Mouse (Mus musculus) 3134 (cell line): Measurements from ENCODE around the gene Arhgap25.
"Not testable (repeated sequence)": the region's sequence is repeated elsewhere in the genome, so short reads cannot be mapped to it uniquely, and the experiment has no call there.

Experiments
- DNase-seq: peaks from one replicate; pipeline ENCODE4 v3.0.0-alpha.2; 2011; ENCODE audit warnings: low spot score; ENCODE audit not compliant: insufficient read length; ENCODE audit errors: extremely low read depth

Arhgap25 gene

DNA sequence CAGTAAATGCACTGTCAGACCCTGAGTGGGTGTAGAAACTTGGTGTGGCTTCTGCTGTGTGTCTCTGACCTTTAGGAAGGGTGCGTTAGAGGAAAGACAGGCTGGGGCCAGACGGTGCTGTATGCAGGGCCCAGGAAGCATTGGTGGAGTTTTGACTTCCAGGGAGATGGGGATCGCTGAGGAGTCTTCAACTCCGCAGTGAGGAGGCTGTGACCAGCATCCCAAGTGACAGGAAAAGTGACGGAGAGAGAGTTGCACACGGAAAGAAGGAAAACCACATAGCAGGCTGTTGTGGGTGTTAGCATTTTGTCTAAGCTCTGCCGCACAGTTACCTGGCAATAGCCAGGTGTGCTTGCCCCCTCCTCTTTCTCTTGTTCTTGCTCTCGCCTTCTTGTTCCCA lies 3.2 kb upstream of the Arhgap25 start:
- DNase-seq: no peak

DNA sequence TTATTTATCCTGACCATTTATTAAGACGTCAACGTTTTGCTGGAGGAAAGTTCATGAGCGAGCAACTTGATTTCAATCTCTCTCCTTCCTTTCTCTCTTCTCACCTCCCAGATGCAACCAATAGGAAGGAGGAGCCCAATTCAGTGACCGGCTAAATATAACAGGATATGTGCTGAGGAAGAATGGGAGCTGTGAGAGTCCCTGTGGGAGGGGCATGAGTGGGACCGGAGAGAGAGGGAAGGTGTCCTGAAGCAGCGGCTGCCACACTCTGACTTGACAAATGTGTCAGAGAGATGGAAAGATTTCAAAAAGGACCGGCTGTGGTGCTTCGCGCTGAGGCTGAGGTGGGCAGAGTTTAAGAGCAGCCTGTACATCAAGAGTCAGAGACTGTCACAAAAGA lies 2.6 kb upstream of the Arhgap25 start:
- DNase-seq: no peak

DNA sequence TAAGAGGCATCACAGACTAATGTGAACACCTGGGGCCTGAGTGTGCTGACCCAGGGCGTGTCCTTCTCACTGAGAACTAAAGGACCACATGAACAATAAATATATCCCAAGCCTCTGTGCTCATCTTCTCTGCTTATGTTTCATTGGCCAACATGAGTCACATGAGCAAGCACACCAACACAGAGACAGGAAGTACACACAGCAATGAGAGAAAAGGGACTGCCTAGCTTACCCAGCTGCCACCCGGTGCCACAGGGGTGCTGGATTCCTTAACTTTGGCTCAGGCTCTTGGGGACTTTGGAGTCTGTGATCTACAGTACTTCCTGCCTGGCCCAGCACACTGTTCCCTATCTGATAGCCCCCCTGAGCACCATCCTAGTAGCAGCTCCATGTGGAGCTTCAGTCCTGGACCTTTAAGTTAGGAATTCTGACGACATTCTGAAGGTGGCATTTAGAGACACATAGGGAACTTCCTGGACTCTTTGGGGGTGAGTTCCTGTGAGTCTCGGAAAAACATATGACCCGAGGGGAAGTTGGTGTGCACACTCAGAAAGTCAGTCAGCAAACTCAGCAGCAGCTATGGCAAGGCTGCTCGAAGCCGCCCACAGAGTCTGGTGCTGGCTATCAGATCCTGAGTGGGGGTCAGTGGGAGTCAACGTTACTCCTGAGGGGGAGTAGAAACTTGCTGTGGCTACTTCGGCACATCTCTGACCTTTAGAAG lies 2.0 kb upstream of the Arhgap25 start:
- no peak for DNase-seq

DNA sequence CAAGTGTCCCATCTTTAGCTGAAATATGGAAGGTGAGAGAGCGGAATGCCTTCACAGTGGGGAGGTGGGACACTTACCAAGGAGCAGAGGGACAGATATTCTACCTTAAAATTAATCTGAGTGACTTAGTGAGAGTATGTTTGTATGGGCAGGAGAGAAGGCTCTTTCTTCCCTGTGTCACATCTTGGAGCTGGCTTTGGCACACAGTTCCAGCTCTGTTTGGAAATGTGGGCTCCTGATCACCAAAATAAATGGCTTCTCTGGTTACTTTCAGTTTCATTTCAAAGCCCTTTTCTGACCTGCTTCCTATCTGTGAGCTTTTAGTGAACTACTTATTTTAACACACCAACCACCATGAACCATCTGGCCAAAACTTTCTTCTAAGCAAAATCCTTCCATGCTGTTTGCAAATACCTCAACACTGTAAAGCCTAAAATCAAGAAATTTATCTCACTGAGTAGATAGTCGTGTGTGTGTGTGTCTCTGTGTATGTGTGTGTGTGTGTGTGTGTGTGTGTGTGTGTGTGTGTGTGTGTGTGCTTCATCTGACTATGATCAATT lies 1.5 kb downstream of the Arhgap25 start:
- DNase-seq: peak; percentile 20

DNA sequence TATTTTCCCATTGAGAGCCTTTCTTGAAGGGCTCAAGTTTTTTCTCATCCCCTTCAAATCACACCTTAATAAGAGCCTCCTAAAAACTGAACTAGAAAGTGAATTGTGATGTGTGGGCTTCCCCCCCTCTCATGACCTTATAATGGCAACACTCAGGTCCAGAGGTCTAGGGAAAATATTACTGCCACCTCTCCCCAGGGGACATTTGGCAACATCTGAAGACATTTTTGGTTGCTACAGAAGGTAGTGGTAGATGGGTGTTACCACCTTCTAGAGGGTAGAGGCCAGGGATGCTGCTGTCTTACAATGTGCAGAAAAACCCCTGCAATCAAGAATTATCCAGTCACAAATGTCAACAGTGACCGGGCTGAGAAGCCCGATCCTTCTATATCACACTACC lies 2.7 kb downstream of the Arhgap25 start:
- no peak for DNase-seq

DNA sequence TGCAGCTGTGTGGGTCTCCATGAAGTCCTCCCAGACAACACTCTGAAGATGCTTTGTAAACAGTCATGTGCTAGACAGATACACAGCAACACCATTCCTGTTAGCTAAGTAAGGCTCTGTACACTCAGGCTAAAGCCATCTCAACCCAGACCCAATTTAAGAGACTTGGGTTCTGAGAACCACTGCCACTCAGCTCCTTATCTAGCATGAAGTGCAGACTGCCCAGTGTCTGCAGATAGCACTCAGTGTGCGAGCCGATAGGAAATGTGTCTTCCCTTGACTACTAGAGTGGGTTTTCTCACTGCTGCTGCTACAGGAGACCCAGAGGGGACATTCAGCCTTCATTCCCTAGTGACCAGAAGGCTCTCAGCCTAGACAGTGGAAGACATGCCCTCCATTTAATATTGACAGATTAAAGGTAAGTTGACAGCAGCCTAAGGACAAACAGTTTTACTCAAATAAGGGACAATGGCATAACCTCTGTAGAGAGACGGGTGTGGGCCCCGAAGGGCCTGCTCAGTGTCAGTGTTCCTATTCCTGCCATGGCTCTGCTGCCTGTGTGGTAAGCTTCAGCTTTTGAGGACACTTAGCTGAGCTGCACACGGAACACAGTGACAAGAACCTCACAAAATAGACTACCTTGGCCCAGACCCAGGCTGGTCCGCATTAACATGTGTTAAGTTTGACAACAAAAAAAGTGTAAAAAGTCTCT lies 5.1 kb downstream of the Arhgap25 start:
- no peak for DNase-seq

DNA sequence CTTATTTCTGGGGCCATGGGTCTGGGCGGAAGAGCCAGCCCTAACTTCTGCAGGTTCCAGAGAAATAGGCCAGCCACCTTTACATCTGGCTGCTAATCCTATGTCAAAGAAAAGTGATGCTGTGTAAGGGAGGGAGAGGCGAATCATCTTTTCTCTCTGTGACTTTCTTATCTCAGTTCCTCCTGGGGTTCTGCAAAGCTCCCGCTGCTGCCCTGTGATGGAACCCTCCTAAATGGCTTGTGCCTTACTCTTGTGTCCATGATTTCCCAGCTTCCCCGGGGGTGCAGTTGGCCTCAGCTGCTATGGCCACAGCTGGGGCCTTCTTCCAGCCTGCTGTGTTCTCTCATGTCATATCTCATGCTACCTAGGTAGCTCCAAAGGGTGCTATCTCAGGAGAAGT lies 5.7 kb downstream of the Arhgap25 start:
- DNase-seq: no peak

DNA sequence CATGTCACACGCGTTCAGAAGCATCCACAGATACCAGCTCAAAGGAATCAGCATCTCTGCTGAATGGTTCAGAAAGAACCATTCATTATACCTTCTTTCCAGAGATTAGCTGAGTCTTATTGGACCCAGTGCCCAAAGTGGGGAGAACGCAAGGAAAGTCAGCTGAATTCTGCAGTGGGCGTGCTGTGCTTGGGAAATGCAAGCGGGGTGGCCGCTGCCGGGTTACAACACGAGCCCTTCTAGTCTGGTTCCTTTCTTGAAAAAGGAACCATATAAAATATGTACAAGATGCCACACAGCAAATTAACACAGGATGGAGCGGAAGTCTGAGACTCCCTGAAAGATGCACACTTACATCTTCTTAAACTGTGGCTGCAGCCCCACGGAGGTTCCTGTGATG lies 7.9 kb downstream of the Arhgap25 start:
- no peak for DNase-seq

DNA sequence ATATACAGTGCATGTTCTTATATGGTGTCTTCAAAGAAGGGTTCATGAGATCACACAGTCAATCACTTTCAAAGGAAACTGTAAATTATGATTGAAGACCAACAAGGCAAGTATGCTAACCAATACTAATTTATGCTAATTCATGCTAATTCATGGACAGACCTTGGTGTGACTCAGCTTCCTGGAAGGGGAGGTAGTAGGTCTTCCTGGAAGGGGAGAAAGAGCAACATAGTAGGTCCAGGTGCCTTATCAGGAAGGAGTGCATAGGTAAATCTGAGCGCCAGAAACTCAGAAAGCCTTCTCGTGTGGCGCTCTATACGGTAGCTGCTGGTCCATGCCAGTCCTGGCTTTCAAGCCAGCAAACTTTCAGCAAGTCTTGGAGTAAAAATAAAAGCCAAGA lies 8.8 kb downstream of the Arhgap25 start:
- DNase-seq: no peak

DNA sequence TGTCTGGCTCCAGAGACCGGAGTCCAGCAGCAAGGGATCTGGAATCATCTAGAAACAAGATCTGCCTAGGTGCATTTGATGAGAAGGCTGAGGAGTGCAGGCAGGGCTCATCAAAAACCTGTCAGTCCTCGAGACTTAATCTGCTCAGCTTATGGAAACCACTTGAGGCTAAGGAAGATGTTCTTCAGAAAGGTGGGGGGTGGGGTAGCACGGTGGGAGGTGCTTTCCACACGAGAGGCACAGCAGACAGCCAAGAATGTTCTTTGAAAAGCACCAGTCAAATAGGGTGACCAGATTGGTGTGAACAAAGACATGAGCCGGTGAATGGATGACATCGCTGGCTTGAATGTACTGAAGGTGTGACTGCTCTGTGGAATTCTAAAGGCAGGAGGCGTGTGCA lies 9.3 kb downstream of the Arhgap25 start:
- DNase-seq: no peak

DNA sequence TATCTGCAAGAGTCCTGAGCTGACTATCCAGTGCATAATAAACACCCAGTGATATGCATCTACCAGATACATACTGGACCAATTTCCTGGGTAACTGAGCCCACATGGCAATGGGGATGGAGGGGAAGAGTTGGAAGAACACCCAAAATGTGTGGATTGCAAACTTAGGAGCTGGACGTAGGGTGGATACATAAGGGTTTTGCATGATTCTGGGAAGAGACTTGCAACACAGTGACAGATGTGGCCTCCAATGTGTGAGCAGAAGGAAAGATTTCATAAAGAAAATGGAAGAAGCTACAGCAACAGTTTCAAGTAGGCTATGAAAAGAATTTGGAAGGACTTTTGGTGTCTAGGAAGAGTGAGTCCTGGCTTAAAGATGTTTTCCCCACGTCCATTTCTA lies 10.0 kb downstream of the Arhgap25 start:
- DNase-seq: no peak

DNA sequence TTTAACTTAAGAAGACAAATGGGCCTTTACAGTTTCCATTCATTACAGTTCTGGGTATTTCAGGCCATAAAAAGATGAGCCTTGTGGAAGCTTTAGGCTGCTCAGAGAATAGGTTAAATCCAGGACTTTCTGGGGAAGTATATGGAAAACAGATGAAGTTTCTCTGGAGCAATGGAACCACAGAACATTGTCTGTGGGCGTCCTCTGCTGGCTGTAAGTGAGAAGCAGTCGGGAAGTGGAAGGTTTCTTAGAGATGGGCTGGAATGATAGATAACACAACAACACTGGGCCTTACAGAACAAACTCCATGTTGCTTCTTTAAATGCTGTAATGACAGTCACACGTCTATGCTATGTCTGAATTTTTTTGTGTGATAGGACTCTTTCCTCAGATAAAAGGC lies 10.8 kb downstream of the Arhgap25 start:
- no peak for DNase-seq

DNA sequence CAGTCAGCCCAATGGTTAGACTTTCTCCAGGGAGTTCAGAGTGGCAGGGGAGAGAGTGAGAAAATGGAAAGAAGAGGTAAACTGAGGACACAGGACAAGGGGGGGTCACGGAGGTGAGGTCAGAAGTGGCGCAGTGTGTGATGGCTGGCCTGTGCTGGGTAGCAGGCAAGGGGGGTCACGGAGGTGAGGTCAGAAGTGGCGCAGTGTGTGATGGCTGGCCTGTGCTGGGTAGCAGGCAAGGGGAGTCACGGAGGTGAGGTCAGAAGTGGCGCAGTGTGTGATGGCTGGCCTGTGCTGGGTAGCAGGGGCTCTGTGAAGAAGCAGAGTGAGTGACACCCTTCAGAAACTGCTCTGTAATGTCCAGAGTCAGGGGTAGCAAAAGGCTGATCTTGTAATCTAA lies 11.4 kb downstream of the Arhgap25 start:
- DNase-seq: not testable (repeated sequence)

DNA sequence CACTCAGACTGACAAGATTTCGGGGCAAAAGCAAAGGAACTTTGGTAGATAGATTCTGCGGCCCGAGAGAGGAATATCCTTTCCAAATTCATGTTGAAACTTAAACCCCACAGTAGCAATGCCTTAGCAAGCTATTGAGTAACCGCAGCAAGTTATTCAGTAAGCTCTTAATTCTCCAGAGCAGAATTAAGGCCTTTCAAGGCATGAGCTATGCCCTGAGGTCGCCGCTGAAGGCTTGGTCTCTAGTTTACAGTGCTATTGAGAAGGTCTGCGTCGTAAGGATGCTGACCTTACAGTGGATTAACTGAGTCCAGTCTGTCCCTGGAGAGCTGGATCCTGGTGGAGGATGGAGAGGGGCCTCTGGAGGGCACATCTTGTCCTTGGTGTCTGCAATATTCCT lies 12.5 kb downstream of the Arhgap25 start:
- no peak for DNase-seq

DNA sequence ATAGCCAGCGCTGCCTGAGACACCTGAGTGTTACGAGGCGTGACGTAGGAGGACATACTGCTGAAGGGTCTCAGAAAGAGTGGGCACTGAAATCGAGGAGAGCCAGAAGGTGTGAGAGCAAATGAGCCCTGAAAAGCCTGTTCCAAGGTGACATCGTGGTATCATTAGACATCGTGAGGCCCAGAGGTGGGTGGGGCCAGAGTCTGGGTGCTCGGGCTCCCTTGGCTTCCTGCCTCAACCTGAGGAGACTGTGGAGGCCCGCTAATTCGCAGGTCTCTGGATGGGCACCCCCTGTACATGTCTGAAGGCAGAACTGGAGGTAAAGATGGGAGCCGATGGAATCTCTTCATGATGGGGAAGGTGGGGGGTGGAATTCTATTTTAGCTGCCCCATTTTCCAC lies 13.2 kb downstream of the Arhgap25 start:
- DNase-seq: no peak

DNA sequence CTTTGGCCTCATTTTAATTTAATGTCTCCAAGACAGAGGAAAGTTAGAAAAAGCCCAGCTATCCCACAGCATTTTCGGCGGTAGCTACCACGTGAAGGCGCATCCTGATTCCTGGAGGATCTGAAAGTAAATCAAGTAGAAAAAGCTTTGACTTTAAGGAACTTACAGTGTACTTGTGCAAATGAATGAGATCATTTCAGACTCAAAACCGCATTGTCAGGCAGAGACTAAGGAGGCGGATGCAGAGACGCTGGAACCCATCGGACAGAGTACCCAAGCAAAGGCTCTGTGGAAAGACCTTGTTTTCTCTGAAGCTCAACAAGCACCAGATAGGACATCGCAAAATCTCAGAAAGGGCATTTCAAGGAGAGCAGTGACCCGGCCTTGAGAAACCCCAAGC lies 14.4 kb downstream of the Arhgap25 start:
- DNase-seq: no peak

DNA sequence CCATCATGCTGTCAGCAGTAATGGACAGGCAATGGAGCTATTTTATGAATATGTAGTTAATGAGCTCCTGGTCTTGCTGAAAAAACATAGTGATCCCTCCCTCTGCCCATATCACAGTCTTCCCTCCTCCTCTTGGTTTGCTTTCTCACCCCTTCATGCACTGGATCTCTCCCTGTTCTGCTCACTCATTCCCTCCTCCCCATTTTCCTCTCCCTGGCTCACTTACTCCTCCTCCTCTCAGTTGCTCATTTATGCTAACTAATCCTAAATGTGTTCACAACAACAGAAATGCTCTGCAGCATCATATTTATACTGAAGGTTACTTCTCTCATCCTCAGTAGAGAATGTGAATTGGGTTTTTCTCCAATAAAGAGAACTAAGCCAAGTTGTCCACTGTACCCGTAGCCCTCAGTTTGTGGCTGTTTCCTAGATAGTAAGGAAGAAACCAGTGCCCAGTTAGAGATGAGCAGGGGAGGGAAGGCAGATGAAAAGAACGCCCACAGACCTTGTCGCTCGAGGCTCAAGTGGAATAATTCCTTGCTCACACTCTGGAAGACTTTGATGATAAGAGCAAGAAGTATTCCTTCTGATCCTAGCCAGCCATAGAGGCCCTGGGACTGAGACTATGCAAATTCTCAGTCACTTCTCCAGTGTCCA lies 15.2 kb downstream of the Arhgap25 start:
- no peak for DNase-seq

DNA sequence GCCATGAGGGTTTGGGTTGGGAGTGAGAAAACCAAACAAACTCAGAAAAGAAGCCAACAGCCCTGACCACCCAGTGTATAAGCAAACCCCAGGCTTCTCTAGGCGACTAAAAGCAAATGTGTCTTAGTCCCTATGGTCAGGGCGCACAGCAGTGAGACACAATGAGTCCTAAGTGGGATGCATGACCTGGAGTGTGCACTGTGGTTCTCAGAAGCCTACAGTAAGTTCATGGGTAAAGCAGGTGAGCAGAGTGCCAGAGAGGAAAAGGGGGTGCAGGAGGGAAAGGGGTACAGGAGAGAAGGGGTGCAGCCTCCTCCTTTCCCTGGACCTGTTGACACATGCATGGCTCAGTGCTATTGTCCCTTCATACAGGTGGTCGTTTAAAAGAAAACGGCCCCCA lies 18.7 kb downstream of the Arhgap25 start:
- DNase-seq: no peak

DNA sequence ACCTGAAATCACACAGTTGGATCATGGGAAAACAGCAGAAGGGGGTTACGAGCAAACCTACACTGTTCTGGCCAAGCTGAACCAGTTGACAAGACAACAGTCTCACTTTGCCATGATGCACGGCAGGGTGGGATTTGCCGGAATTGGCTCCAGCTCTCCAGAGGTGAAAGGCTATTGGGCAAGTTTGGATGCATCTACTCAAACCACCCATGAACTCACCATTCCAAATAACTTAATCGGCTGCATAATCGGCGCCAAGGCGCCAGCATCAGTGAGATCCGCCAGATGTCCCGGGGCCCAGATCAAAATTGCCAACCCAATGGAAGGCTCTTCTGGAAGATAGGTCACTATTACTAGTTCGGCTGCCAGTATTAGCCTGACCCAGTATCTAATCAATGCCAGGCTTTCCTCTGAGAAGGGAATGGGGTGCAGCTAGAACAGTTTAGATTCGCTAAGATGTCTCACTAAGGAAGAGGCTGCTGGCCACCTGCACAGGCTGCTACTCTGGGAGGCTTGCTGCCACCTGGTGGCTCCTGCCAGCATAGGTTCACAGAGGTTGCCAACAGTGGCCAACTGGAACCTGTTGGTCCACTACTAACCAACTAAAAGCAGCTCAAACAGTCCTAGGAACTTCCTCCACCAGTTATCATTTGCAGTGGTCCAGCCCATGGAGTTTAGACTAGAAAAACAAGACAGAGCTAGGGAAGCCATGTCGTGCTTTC lies 19.9 kb downstream of the Arhgap25 start:
- DNase-seq: no peak

DNA sequence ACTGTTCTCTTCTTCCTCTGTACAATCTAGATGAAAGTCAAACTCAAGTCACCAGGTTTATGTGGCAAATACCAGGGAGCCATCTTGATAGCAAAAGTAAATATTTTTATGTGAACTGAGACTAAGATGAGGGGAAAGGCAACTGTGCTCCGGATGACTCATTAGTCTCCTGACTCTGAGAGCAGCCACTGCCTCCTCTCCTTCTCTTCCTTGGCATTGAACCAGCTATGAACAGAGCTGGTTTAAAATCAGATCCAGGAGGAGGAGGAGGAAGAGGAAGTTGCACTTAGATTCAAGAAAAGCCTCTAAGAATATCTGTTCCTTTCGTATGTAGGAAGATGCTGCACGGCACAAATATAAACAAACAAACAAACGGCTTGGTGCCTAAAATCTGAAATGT lies 22.1 kb downstream of the Arhgap25 start:
- DNase-seq: peak; percentile 33

DNA sequence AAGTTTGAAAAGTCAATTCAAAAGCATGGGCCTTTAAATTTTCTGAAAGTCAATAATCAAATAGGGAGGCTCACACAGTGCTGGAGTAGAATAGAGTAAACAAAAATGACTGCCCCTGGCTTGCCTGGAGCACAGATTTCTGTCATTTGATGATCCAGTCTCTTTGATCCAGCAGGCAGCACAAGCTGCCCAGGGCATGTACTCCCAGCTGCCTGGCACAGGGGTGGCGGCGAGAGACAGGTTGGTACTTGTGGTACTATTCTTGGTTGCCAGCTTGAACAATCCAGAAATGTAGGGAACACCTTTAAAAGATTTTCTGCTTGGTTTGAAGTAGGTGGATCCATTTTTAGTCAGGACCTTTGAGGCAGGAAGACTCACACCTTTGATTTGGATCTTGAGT lies 23.3 kb downstream of the Arhgap25 start:
- DNase-seq: no peak
